Mouse (Mus musculus) limb, embryonic 14.5 days (tissue): ENCODE data around the gene Rad51b. TPM values are rescaled to one million over a fixed set of nuclear protein-coding genes. Genes with fewer than 3 reads are reported as not detected.

Source experiments
- ATAC-seq: fragments of 200-750 bp; cut with Nextera tagmentation; 2 replicates; pipeline ENCODE4 v1.8.0; 2017; ENCODE audit warnings: low read depth, moderate number of reproducible peaks, moderate TSS enrichment; ENCODE audit not compliant: low FRiP score
- DNase-seq: peaks from one replicate; pipeline ENCODE4 v3.0.0-alpha.2; 2015; ENCODE audit warnings: low spot score
- H3K27ac ChIP-seq: fragments of 300-500 bp; sonication (generic); replicated peaks from 2 replicates; pipeline ENCODE4 v1.5.1; 2014; ENCODE audit warnings: low read depth, mild to moderate bottlenecking, low read length, moderate library complexity, mixed read lengths
- H3K27me3 ChIP-seq: fragments of 300-500 bp; sonication (generic); 2 replicates; pipeline ENCODE4 v1.6.1; 2014; ENCODE audit warnings: low read length, mixed read lengths; ENCODE audit not compliant: control insufficient read depth, insufficient read depth
- H3K36me3 ChIP-seq: fragments of 300-500 bp; sonication (generic); 2 replicates; pipeline ENCODE4 v1.6.1; 2014; ENCODE audit warnings: mild to moderate bottlenecking, low read length, moderate library complexity, mixed read lengths; ENCODE audit not compliant: control insufficient read depth, insufficient read depth
- H3K4me1 ChIP-seq: fragments of 300-500 bp; sonication (generic); 2 replicates; pipeline ENCODE4 v1.6.1; 2014; ENCODE audit warnings: antibody characterized with exemption, low read length, mixed read lengths; ENCODE audit not compliant: control insufficient read depth, insufficient read depth
- H3K4me2 ChIP-seq: fragments of 300-500 bp; sonication (generic); replicated peaks from 2 replicates; pipeline ENCODE4 v1.6.1; 2014; ENCODE audit warnings: low read depth, mild to moderate bottlenecking, low read length, moderate library complexity; ENCODE audit not compliant: severe bottlenecking
- H3K4me3 ChIP-seq: fragments of 300-500 bp; sonication (generic); replicated peaks from 2 replicates; pipeline ENCODE4 v1.5.1; 2014; ENCODE audit warnings: low read length
- H3K9ac ChIP-seq: fragments of 300-500 bp; sonication (generic); 2 replicates; pipeline ENCODE4 v1.6.1; 2014; ENCODE audit warnings: mild to moderate bottlenecking, low read depth, low read length, moderate library complexity; ENCODE audit not compliant: severe bottlenecking
- H3K9me3 ChIP-seq: fragments of 300-500 bp; sonication (generic); 2 replicates; pipeline ENCODE4 v1.6.1; 2016; ENCODE audit warnings: low read length; ENCODE audit not compliant: control insufficient read depth
- POLR2A ChIP-seq: fragments of 200-500 bp; IDR thresholded peaks from 2 replicates; pipeline ENCODE4 v1.8.0; 2012; ENCODE audit warnings: inconsistent platforms, mild to moderate bottlenecking, moderate library complexity, borderline replicate concordance; ENCODE audit not compliant: insufficient read depth, insufficient read length; ENCODE audit errors: extremely low read depth
- WGBS: fragments of 180-500 bp; shearing (Covaris S2); extraction: QIAGEN DNeasy Blood & Tissue Kit; methylation state at CpG from one replicate; pipeline ENCODE4 v1.1.7; 2014; 5-methylcytosine and 5-hydroxymethylcytosine counted together
- polyA plus RNA-seq, 2 experiments: library from polyadenylated mRNA; depleted of rRNA in 1 of 2; stranded (reverse) in 1 of 2; unstranded in 1 of 2; fragments of >200 nt; fragmentation: Nextera tagmentation in 1 of 2; extraction: Ambion mirVana in 1 of 2; gene quantifications; 2 replicates each; pipeline versions ENCODE4 v1.2.1 to v1.2.3; 2012 to 2014

The Rad51b gene
- polyA plus RNA-seq, 2 experiments: 3.2 to 5.7 TPM

DNA sequence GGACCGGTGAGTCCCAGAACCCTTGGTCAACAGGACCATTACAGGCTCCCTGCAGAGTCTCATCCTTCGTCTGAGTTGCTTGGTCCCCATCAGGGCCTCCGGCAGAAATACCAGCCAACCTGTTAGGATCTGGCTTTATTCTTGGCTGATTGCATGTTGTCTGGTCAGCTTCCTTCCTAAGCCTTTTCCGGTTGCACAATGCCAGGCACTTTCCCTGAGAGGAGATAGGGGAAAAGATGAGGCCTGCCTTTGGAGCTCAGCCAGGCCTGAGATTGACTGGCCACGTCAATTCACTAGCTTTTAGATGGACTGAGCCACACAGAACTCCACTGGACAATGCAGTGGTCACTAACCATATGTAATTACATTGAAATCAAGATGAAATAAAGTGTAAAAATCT lies 552.9 kb downstream of the Rad51b start:
- H3K27me3 ChIP-seq: no peaks in the 10 kb centered on the region
- H3K27ac ChIP-seq: no peak overlapping the region
- ATAC-seq: no peak
- TF ChIP-seq POLR2A: no peak
- H3K4me2 ChIP-seq: no peak overlapping the region
- H3K36me3 ChIP-seq: no peaks in the 10 kb centered on the region
- DNase-seq: no peak
- no peak overlapping the region for H3K4me3 ChIP-seq
- 68% methylated on average over 5 of the region's 5 CpGs for WGBS
- H3K9me3 ChIP-seq: no peaks in the 10 kb centered on the region
- H3K9ac ChIP-seq: no peak overlapping the region
- peaks cover 42% of the 10 kb centered on the region for H3K4me1 ChIP-seq

DNA sequence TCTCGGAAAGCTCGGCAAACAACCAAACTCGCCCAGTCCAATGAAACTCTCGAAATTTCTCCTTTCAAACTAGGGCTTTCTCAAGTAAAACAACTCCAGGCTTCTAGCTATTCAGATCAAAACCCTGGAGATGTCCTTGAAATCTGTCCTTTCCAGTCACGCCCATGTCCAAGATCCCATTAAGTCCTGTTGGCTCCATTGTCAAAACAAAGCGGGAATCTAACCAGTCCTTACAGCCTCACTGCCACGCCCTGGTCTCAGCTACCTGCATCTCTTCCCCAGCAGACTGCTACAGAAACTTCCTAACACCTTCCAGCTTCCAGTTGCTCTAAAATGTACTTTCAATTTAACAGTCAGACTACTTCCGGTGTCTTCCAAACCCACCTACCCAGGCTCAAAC lies 554.8 kb downstream of the Rad51b start:
- Histone ChIP-seq H3K27me3 (no peaks in the 10 kb centered on the region), H3K4me3 (no peak overlapping the region), H3K36me3 (no peaks in the 10 kb centered on the region), H3K27ac (no peak overlapping the region), H3K4me2 (no peak overlapping the region), H3K9ac (no peak overlapping the region), H3K4me1 (peaks cover 41% of the 10 kb centered on the region), H3K9me3 (no peaks in the 10 kb centered on the region)
- TF ChIP-seq POLR2A: no peak
- no peak for ATAC-seq
- 89% methylated on average over 8 of the region's 8 CpGs for WGBS
- no peak for DNase-seq

DNA sequence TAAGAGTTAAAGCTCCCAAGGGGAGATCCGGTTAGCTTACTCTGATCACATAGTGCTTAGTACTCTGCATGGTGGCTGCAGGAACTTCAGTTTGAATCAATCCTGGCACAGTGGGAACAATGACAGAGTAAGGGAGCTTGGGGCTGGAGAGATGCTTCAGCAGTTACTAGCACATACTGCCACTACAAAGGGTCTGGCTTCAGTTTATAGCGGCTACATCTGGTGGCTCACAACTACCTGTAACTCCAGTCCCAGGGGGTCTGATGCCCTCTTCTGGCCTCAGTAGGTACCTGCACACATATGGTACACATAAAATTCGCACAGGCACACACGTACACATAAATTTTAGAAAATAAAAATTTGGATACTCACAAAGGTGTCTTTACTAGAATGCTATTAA lies 555.5 kb downstream of the Rad51b start:
- Histone ChIP-seq H3K27me3 (no peaks in the 10 kb centered on the region), H3K9me3 (no peaks in the 10 kb centered on the region), H3K4me1 (peaks cover 40% of the 10 kb centered on the region), H3K27ac (no peak overlapping the region), H3K36me3 (no peaks in the 10 kb centered on the region), H3K9ac (no peak overlapping the region), H3K4me2 (no peak overlapping the region), H3K4me3 (no peak overlapping the region)
- no peak for TF ChIP-seq POLR2A
- DNase-seq (no peak), ATAC-seq (no peak)
- 91% methylated on average over 4 of the region's 4 CpGs for WGBS

DNA sequence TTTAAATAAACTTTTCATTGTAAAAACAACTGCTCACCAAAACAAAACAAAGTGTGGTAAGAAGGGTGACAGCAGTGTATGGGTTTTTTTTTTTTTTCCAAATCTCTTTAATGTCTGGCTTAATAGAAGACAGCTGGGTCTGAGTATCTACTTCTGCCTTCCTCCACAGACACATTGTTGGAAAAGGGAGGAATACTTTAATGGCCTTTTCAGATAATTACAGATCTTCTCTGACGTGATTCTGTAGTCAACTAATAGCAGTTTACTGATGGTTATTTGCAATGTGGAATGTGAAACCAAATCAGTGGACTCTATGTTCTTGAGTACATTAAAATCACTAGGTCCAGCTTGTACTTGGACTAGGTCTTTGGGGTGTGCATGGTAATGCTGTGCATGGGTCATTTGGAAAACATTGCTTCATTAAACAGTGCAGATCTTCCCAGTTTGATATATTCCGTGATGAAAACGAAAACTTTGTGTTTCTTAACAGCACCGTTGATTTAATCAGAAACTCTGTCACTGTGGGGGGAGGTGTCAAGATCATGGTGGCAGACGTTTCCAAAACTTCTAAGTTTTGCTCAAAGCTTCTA lies 556.9 kb downstream of the Rad51b start:
- DNase-seq (no peak), ATAC-seq (no peak)
- TF ChIP-seq POLR2A: no peak
- WGBS: 67% methylated on average over 5 of the region's 5 CpGs
- H3K27me3 ChIP-seq: no peaks in the 10 kb centered on the region
- H3K4me2 ChIP-seq: no peak overlapping the region
- H3K27ac ChIP-seq: no peak overlapping the region
- no peaks in the 10 kb centered on the region for H3K9me3 ChIP-seq
- no peak overlapping the region for H3K9ac ChIP-seq
- no peaks in the 10 kb centered on the region for H3K36me3 ChIP-seq
- no peak overlapping the region for H3K4me3 ChIP-seq
- peaks cover 31% of the 10 kb centered on the region for H3K4me1 ChIP-seq

DNA sequence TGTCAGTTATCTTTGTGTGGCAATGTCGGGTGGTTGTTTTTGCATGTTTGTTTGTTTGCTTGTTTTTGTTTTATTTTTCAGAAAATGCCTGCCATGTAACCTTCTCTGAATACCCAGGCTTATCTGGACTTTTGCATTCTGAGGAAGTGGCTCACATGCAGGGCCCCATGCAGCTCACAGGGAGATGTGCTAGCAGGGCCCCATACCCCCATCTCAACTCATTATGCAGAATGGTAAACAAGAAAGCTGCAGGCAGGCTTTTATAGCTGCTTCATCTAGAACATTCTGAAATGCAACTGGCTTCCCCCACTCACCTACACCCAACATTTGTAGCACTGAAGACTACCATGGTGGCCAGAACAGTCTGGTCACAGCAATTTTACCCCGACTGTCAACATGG lies 557.4 kb downstream of the Rad51b start:
- H3K9me3 ChIP-seq: no peaks in the 10 kb centered on the region
- H3K36me3 ChIP-seq: no peaks in the 10 kb centered on the region
- peaks cover 33% of the 10 kb centered on the region for H3K4me1 ChIP-seq
- ATAC-seq (no peak), DNase-seq (no peak)
- no peak for TF ChIP-seq POLR2A
- no peak overlapping the region for H3K27ac ChIP-seq
- no peak overlapping the region for H3K4me2 ChIP-seq
- 80% methylated on average over 2 of the region's 2 CpGs for WGBS
- no peaks in the 10 kb centered on the region for H3K27me3 ChIP-seq
- H3K9ac ChIP-seq: no peak overlapping the region
- H3K4me3 ChIP-seq: no peak overlapping the region
